Mouse (Mus musculus) stomach, embryonic 16.5 days (tissue): Measurements from ENCODE around the gene 5430427O19Rik. TPM values are rescaled to one million over a fixed set of nuclear protein-coding genes. Genes with fewer than 3 reads are reported as not detected.

Source experiments
- polyA plus RNA-seq: library from polyadenylated mRNA; unstranded; fragments of >200 nt; fragmentation: Nextera tagmentation; extraction: Ambion mirVana; gene quantifications from 2 replicates; pipeline ENCODE4 v1.2.1, GENCODE M21; 2015

5430427O19Rik gene
- polyA plus RNA-seq, 1 experiment from 2014 or later = 0.18 TPM

Other genes starting within 250 kb of the 5430427O19Rik start
- 21.1 and 22.1 TPM in 2 replicates for gene Gk, start 93.5 kb upstream of the 5430427O19Rik start, polyA plus RNA-seq
- not detected in 2 replicates for gene Samt3, start 173.8 kb downstream of the 5430427O19Rik start, polyA plus RNA-seq